ENCODE assay signal across 8 mouse cellular contexts in genomic region chr11:98682811-98683210, GRCm38 (mm10). TPM values are rescaled to one million over a fixed set of nuclear protein-coding genes. Genes with fewer than 3 reads are reported as not detected.
DNase-seq lines count a peak whose midpoint lies in the region; ATAC-seq and TF ChIP-seq lines count a peak whose summit lies in the region.

No protein-coding gene starts in this region.

- peak overlapping the region; percentile 95 for H3K4me2 ChIP-seq in heart, embryonic 12.5 days
- H3K4me2 ChIP-seq in forebrain, embryonic 15.5 days (replicated peaks) = peak overlapping the region; percentile 97

- no peaks in the 10 kb centered on the region for H3K27me3 ChIP-seq in heart, embryonic 12.5 days (replicated peaks)
- no peaks in the 10 kb centered on the region for H3K27me3 ChIP-seq in forebrain, embryonic 15.5 days

- peak overlapping the region; percentile 84 for H3K4me3 ChIP-seq in heart, embryonic 12.5 days
- peak overlapping the region; percentile 91 to 100 for H3K4me3 ChIP-seq in ES-E14 (ENCODE audit: insufficient read depth in 1 of 2, low read depth in 1 of 2, low read length in 2 of 2, poor library complexity in 1 of 2, severe bottlenecking in 1 of 2)
- peak overlapping the region; percentile 99 for H3K4me3 ChIP-seq in forebrain, embryonic 15.5 days
- H3K4me3 ChIP-seq in macrophage (ENCODE audit: inconsistent target) = peak overlapping the region; percentile 97

- WGBS in heart, embryonic 12.5 days = under 1% methylated on average over 23 of the region's 23 CpGs
- under 1% methylated on average over 23 of the region's 23 CpGs for WGBS in forebrain, embryonic 15.5 days
- WGBS in macrophage (ENCODE audit: missing documents) = 1% methylated on average over 23 of the region's 23 CpGs

- intact Hi-C loops in heart, postnatal 36 days (cut with DNase I) = no loop called here

- ATAC-seq in heart, embryonic 12.5 days (ENCODE audit: insufficient number of reproducible peaks, low FRiP score) = peak; percentile 10
- ATAC-seq in forebrain, embryonic 15.5 days (replicated peaks) = peak; percentile 36

- peaks cover 8% of the 10 kb centered on the region for H3K4me1 ChIP-seq in heart, embryonic 12.5 days (replicated peaks)
- H3K4me1 ChIP-seq in ES-E14 (ENCODE audit: control insufficient read depth in 2 of 2, insufficient read depth in 2 of 2, low read length in 2 of 2, poor library complexity in 1 of 2) = peaks cover 9 to 12% of the 10 kb centered on the region in 2 experiments
- peaks cover 19% of the 10 kb centered on the region for H3K4me1 ChIP-seq in forebrain, embryonic 15.5 days

- DNase-seq in heart, postnatal 36 days = no peak
- no peak for DNase-seq in ES-E14 (ENCODE audit: low read depth, low spot score)
- DNase-seq in gastrocnemius, adult 8-10 months (ENCODE audit: low spot score in 2 of 2) = no peak
- DNase-seq in thymus, postnatal 10 days (ENCODE audit: low spot score in 2 of 2) = no peak
- no peak for DNase-seq in cerebellum, adult 11-12 months

- H3K9ac ChIP-seq in heart, embryonic 12.5 days = peak overlapping the region; percentile 95
- H3K9ac ChIP-seq in ES-E14 (ENCODE audit: insufficient read depth, low read depth, low read length, poor library complexity, severe bottlenecking) = peak overlapping the region; percentile 99
- peak overlapping the region; percentile 100 for H3K9ac ChIP-seq in forebrain, embryonic 15.5 days (replicated peaks)

- peaks cover 36% of the 10 kb centered on the region for H3K36me3 ChIP-seq in heart, embryonic 12.5 days
- H3K36me3 ChIP-seq in ES-E14 (ENCODE audit: control insufficient read depth, insufficient read depth, low read length, poor library complexity, severe bottlenecking) = peaks cover 27% of the 10 kb centered on the region
- peaks cover 28% of the 10 kb centered on the region for H3K36me3 ChIP-seq in forebrain, embryonic 15.5 days
- H3K36me3 ChIP-seq in macrophage (ENCODE audit: inconsistent target) = peaks cover 25% of the 10 kb centered on the region

- no peaks in the 10 kb centered on the region for H3K9me3 ChIP-seq in heart, embryonic 12.5 days (replicated peaks)
- no peaks in the 10 kb centered on the region for H3K9me3 ChIP-seq in ES-E14 (ENCODE audit: control insufficient read depth, insufficient read depth, low read depth, low read length)
- no peaks in the 10 kb centered on the region for H3K9me3 ChIP-seq in forebrain, embryonic 15.5 days

- H3K79me2 ChIP-seq in macrophage (ENCODE audit: inconsistent target) = peaks cover 31% of the 10 kb centered on the region

- in situ Hi-C loops in ES-E14 (cut with MboI; ENCODE audit: low sequenced_read_pairs in 2 of 2, unreplicated experiment in 2 of 2) = no loop called here

- peak overlapping the region; percentile 36 for H3K27ac ChIP-seq in heart, embryonic 12.5 days (ENCODE audit: poor library complexity, severe bottlenecking)
- H3K27ac ChIP-seq in ES-E14 (ENCODE audit: insufficient read depth, low read depth, low read length, poor library complexity, severe bottlenecking) (peak overlapping the region; percentile 89), macrophage (peak overlapping the region; percentile 39)
- H3K27ac ChIP-seq in forebrain, embryonic 15.5 days (replicated peaks) = peak overlapping the region; percentile 71

TF ChIP-seq in ES-E14, 5 proteins besides CTCF, POLR2A, EP300 and RAD21:
- no peak for TF ChIP-seq CHD2 (IDR thresholded peaks at IDR 0.05; ENCODE audit: low read depth, low read length)
- TF ChIP-seq MAFK (IDR thresholded peaks at IDR 0.05; ENCODE audit: insufficient read depth, low read depth, low read length) = no peak
- no peak for TF ChIP-seq ZC3H11A (IDR thresholded peaks at IDR 0.05; ENCODE audit: borderline replicate concordance, low read depth, low read length)
- no peak for TF ChIP-seq HCFC1 (IDR thresholded peaks at IDR 0.05; ENCODE audit: borderline replicate concordance, insufficient read depth, low read length)
- no peak for TF ChIP-seq ZNF384 (IDR thresholded peaks at IDR 0.05; ENCODE audit: low read depth, low read length)

RNA-seq across cellular contexts. Expression of gene Psmd3, which starts 0.5 kb away (rescaled TPM):
- 184 and 190 TPM in 2 replicates for polyA plus RNA-seq in heart, embryonic 12.5 days (2016; fragmentation: Nextera tagmentation; extraction: Ambion mirVana)
- total RNA-seq in heart, postnatal 36 days (2021) = 100 to 1,000 TPM; 102 to 104 TPM
- total RNA-seq in ES-E14 (2012; rRNA removed) = 376 and 408 TPM in 2 replicates
- polyA plus RNA-seq in forebrain, embryonic 15.5 days (2015; fragmentation: Nextera tagmentation; extraction: Ambion mirVana) = 209 and 213 TPM in 2 replicates
- 100 to 1,000 TPM in 2 of 26 experiments, 10 to 100 TPM in 24; 27.6 to 105 (median 69.8) TPM for total RNA-seq in macrophage (2018; cell fraction: chromatin; rRNA removed)
- total RNA-seq in macrophage (2018; cell fraction: cytosol; rRNA removed) = 100 to 1,000 TPM in 1 of 26 experiments, 10 to 100 TPM in 25; 46.4 to 105 (median 67.8) TPM
- 100 to 1,000 TPM in 1 of 26 experiments, 10 to 100 TPM in 25; 34.3 to 106 (median 63.9) TPM for total RNA-seq in macrophage (2018; cell fraction: nucleus; rRNA removed)
- 53.4 to 97.2 TPM (median 55.5 TPM) in 3 replicates for polyA plus RNA-seq in macrophage (2018)
- 100 to 1,000 TPM; 104 to 107 (median 104) TPM for total RNA-seq in gastrocnemius, adult 8-10 months (2022)

RNA-seq across cellular contexts. Expression of gene Csf3, which starts 18.3 kb away (rescaled TPM):
- polyA plus RNA-seq in heart, embryonic 12.5 days (2016; fragmentation: Nextera tagmentation; extraction: Ambion mirVana) = not detected in 2 replicates
- not detected for total RNA-seq in heart, postnatal 36 days (2021)
- 0.18 TPM in 1 of 2 replicates, not detected in the other for total RNA-seq in ES-E14 (2012; rRNA removed)
- polyA plus RNA-seq in forebrain, embryonic 15.5 days (2015; fragmentation: Nextera tagmentation; extraction: Ambion mirVana) = not detected in 2 replicates
- total RNA-seq in macrophage (2018; cell fraction: chromatin; rRNA removed) = 1 to 10 TPM in 4 of 26 experiments, under 1 TPM in 5, not detected in 17; 0.50 to 3.2 (median 0.90) TPM
- total RNA-seq in macrophage (2018; cell fraction: cytosol; rRNA removed) = 1 to 10 TPM in 5 of 26 experiments, under 1 TPM in 13, not detected in 8; 0.07 to 4.9 (median 0.42) TPM
- 1 to 10 TPM in 10 of 26 experiments, under 1 TPM in 5, not detected in 11; 0.33 to 3.5 (median 1.3) TPM for total RNA-seq in macrophage (2018; cell fraction: nucleus; rRNA removed)
- polyA plus RNA-seq in macrophage (2018) = not detected in 3 replicates
- not detected for total RNA-seq in gastrocnemius, adult 8-10 months (2022)

RNA-seq across cellular contexts. Expression of gene Gsdma, which starts 18.7 kb away (rescaled TPM):
- polyA plus RNA-seq in heart, embryonic 12.5 days (2016; fragmentation: Nextera tagmentation; extraction: Ambion mirVana) = not detected in 2 replicates
- total RNA-seq in heart, postnatal 36 days (2021) = not detected
- total RNA-seq in ES-E14 (2012; rRNA removed) = 0.16 and 0.40 TPM in 2 replicates
- polyA plus RNA-seq in forebrain, embryonic 15.5 days (2015; fragmentation: Nextera tagmentation; extraction: Ambion mirVana) = not detected in 2 replicates
- total RNA-seq in macrophage (2018; cell fraction: chromatin; rRNA removed) = not detected
- total RNA-seq in macrophage (2018; cell fraction: cytosol; rRNA removed) = not detected
- total RNA-seq in macrophage (2018; cell fraction: nucleus; rRNA removed) = not detected
- polyA plus RNA-seq in macrophage (2018) = not detected in 3 replicates
- total RNA-seq in gastrocnemius, adult 8-10 months (2022) = 1 to 10 TPM in 1 of 4 experiments, under 1 TPM in 3; 0.24 to 1.4 (median 0.85) TPM

RNA-seq across cellular contexts. Expression of gene Gsdma2, which starts 36.3 kb away (rescaled TPM):
- not detected in 2 replicates for polyA plus RNA-seq in heart, embryonic 12.5 days (2016; fragmentation: Nextera tagmentation; extraction: Ambion mirVana)
- not detected for total RNA-seq in heart, postnatal 36 days (2021)
- total RNA-seq in ES-E14 (2012; rRNA removed) = not detected in 2 replicates
- not detected in 2 replicates for polyA plus RNA-seq in forebrain, embryonic 15.5 days (2015; fragmentation: Nextera tagmentation; extraction: Ambion mirVana)
- not detected for total RNA-seq in macrophage (2018; cell fraction: chromatin; rRNA removed)
- total RNA-seq in macrophage (2018; cell fraction: cytosol; rRNA removed) = not detected
- not detected for total RNA-seq in macrophage (2018; cell fraction: nucleus; rRNA removed)
- not detected in 3 replicates for polyA plus RNA-seq in macrophage (2018)
- total RNA-seq in gastrocnemius, adult 8-10 months (2022) = under 1 TPM in 3 of 4 experiments, not detected in 1; 0.24 to 0.51 (median 0.25) TPM

RNA-seq across cellular contexts. Expression of gene Med24, which starts 46.4 kb away (rescaled TPM):
- polyA plus RNA-seq in heart, embryonic 12.5 days (2016; fragmentation: Nextera tagmentation; extraction: Ambion mirVana) = 45.9 and 48.1 TPM in 2 replicates
- 10 to 100 TPM; 45.2 to 52.7 TPM for total RNA-seq in heart, postnatal 36 days (2021)
- total RNA-seq in ES-E14 (2012; rRNA removed) = 53.5 and 75.7 TPM in 2 replicates
- 85.1 and 93.6 TPM in 2 replicates for polyA plus RNA-seq in forebrain, embryonic 15.5 days (2015; fragmentation: Nextera tagmentation; extraction: Ambion mirVana)
- total RNA-seq in macrophage (2018; cell fraction: chromatin; rRNA removed) = 10 to 100 TPM; 26.0 to 64.8 (median 48.7) TPM
- 10 to 100 TPM; 12.8 to 23.6 (median 18.5) TPM for total RNA-seq in macrophage (2018; cell fraction: cytosol; rRNA removed)
- total RNA-seq in macrophage (2018; cell fraction: nucleus; rRNA removed) = 10 to 100 TPM; 14.2 to 52.0 (median 30.6) TPM
- 19.2 to 19.9 TPM (median 19.6 TPM) in 3 replicates for polyA plus RNA-seq in macrophage (2018)
- total RNA-seq in gastrocnemius, adult 8-10 months (2022) = 10 to 100 TPM; 42.2 to 48.4 (median 47.9) TPM

Comparison
In these comparisons a context has a peak if more than half of its experiments do, and no peak if none do; other contexts are left out.
1. H3K27ac ChIP-seq: peak in every context shown above with its lines; median percentile 89 in ES-E14; 71 in forebrain, embryonic 15.5 days; 39 in macrophage; 36 in heart, embryonic 12.5 days.